ENCODE assay signal across 16 mouse cellular contexts in genomic region chr6:17506831-17507230, GRCm38 (mm10). TPM values are rescaled to one million over a fixed set of nuclear protein-coding genes. Genes with fewer than 3 reads are reported as not detected.
DNase-seq lines count a peak whose midpoint lies in the region; ATAC-seq and TF ChIP-seq lines count a peak whose summit lies in the region.
"Had no signal": no experiment of that assay in that cellular context is flagged by ENCODE, and none has a peak within 500 bp of the region (broad histone marks: within the 10 kb centered on the region; RNA-seq: fewer than 3 reads in every experiment).

No protein-coding gene starts in this region.

- WGBS in lung, embryonic 14.5 days: 70% methylated on average over 2 of the region's 2 CpGs

- ATAC-seq in lung, embryonic 14.5 days (ENCODE audit: insufficient read depth): no peak
- ATAC-seq: forebrain, embryonic 16.5 days had no signal

- H3K27me3 ChIP-seq in lung, embryonic 14.5 days (ENCODE audit: insufficient read depth, low read length): no peaks in the 10 kb centered on the region
- H3K27me3 ChIP-seq: hindbrain, embryonic 15.5 days; neural tube, embryonic 12.5 days had no signal

- no peak overlapping the region for H3K4me3 ChIP-seq in lung, embryonic 14.5 days (ENCODE audit: low read depth, low read length)
- H3K4me3 ChIP-seq: hindbrain, embryonic 15.5 days; neural tube, embryonic 12.5 days had no signal

- H3K4me1 ChIP-seq in lung, embryonic 14.5 days (ENCODE audit: insufficient read depth): peaks cover 5% of the 10 kb centered on the region; the same call in 1 of the 2 replicates
- H3K4me1 ChIP-seq: hindbrain, embryonic 15.5 days; neural tube, embryonic 12.5 days had no signal

- TF ChIP-seq CTCF in lung, embryonic 14.5 days (IDR thresholded peaks at IDR 0.05; ENCODE audit: low read depth): no peak

- H3K36me3 ChIP-seq in lung, embryonic 14.5 days (ENCODE audit: insufficient read depth): no peaks in the 10 kb centered on the region
- H3K36me3 ChIP-seq: hindbrain, embryonic 15.5 days; neural tube, embryonic 12.5 days had no signal

- H3K9ac ChIP-seq in lung, embryonic 14.5 days: no peak overlapping the region
- H3K9ac ChIP-seq: hindbrain, embryonic 15.5 days; neural tube, embryonic 12.5 days had no signal

- no peak overlapping the region for H3K27ac ChIP-seq in lung, embryonic 14.5 days (ENCODE audit: low read depth)
- H3K27ac ChIP-seq: hindbrain, embryonic 15.5 days; macrophage; neural tube, embryonic 12.5 days had no signal

- no peak overlapping the region for H3K4me2 ChIP-seq in lung, embryonic 14.5 days
- H3K4me2 ChIP-seq: hindbrain, embryonic 15.5 days; neural tube, embryonic 12.5 days had no signal

- no peaks in the 10 kb centered on the region for H3K9me3 ChIP-seq in lung, embryonic 14.5 days (ENCODE audit: low read depth, low read length)
- H3K9me3 ChIP-seq: hindbrain, embryonic 15.5 days; neural tube, embryonic 12.5 days had no signal

- peak; percentile 13 for DNase-seq in lung, embryonic 14.5 days
- no peak for DNase-seq in lung, postnatal 14 days
- peak; percentile 58 to 73 for DNase-seq in kidney, adult 8-10 months
- peak; percentile 29 for DNase-seq in lung, postnatal 25 days (ENCODE audit: low spot score)
- DNase-seq in cerebellum, postnatal 10 days: no peak
- DNase-seq in thymus, postnatal 25 days: no peak
- DNase-seq in layer of hippocampus, postnatal 10 days (ENCODE audit: low spot score in 2 of 2): no peak
- no peak for DNase-seq in natural killer cell, adult 2 months (ENCODE audit: low spot score in 2 of 2)
- DNase-seq: adrenal gland, postnatal 36 days; gastrocnemius, postnatal 10 days; heart, postnatal 14 days; midbrain, embryonic 14.5 days had no signal

RNA-seq across cellular contexts. Expression of gene Met, which starts 43.2 kb away (rescaled TPM):
- 10.7 and 12.5 TPM in 2 replicates for polyA plus RNA-seq in lung, embryonic 14.5 days (2014; fragmentation: Nextera tagmentation; extraction: Ambion mirVana)
- total RNA-seq in layer of hippocampus, postnatal 10 days (2021): 10 to 100 TPM; 15.4 to 16.8 TPM

Comparison
In these comparisons a context has a peak if more than half of its experiments do, and no peak if none do; other contexts are left out.
1. DNase-seq: peak in lung, embryonic 14.5 days (single experiment), kidney, adult 8-10 months (2 of 2) and lung, postnatal 25 days (single experiment); none in lung, postnatal 14 days (single experiment), cerebellum, postnatal 10 days (0 of 2), thymus, postnatal 25 days (single experiment), layer of hippocampus, postnatal 10 days (0 of 2) and natural killer cell, adult 2 months (0 of 2).